Mouse (Mus musculus): ENCODE measurements around the gene Rbm41. TPM values are rescaled to one million over a fixed set of nuclear protein-coding genes. Genes with fewer than 3 reads are reported as not detected.

The Rbm41 gene
- 20.1 TPM for polyA plus RNA-seq (2014; fragmentation: Illumina TruSeq; extraction: RNeasy Lipid Tissue Mini Kit (QIAGEN cat#74804); ENCODE audit: low read depth, low replicate concordance)

GRCm38 (mm10) chrX:139997740-139998690, at the start of gene Rbm41:
Rbm41 (minus strand) TSS chrX:139998595.

GRCm38 (mm10) chrX:139870938-139871791, 127.2 kb downstream of the Rbm41 start, which contains the start of gene Morc4:
Morc4 (minus strand) TSS chrX:139871677.

Other genes starting within 250 kb of the Rbm41 start
- gene Ripply1, start 216.2 kb downstream of the Rbm41 start, polyA plus RNA-seq (2014; fragmentation: Illumina TruSeq; extraction: RNeasy Lipid Tissue Mini Kit (QIAGEN cat#74804); ENCODE audit: low read depth, low replicate concordance), result not detected
- gene Cldn2, start 197.8 kb downstream of the Rbm41 start, polyA plus RNA-seq (2014; fragmentation: Illumina TruSeq; extraction: RNeasy Lipid Tissue Mini Kit (QIAGEN cat#74804); ENCODE audit: low read depth, low replicate concordance), result 109 TPM
- 19.0 TPM for gene Morc4, start 126.9 kb downstream of the Rbm41 start, polyA plus RNA-seq (2014; fragmentation: Illumina TruSeq; extraction: RNeasy Lipid Tissue Mini Kit (QIAGEN cat#74804); ENCODE audit: low read depth, low replicate concordance)
- gene Nup62cl, start 64.1 kb upstream of the Rbm41 start, polyA plus RNA-seq (2014; fragmentation: Illumina TruSeq; extraction: RNeasy Lipid Tissue Mini Kit (QIAGEN cat#74804); ENCODE audit: low read depth, low replicate concordance), result 0.28 TPM
- not detected for gene Pih1h3b, start 64.3 kb upstream of the Rbm41 start, polyA plus RNA-seq (2014; fragmentation: Illumina TruSeq; extraction: RNeasy Lipid Tissue Mini Kit (QIAGEN cat#74804); ENCODE audit: low read depth, low replicate concordance)

Data from sigmoid colon, adult 10 weeks (tissue).